Mouse (Mus musculus): Measurements from ENCODE around the gene Ankmy1.

- TF ChIP-seq EP300 (IDR thresholded peaks at IDR 0.05; ENCODE audit: low read depth) (no peak), CTCF (IDR thresholded peaks at IDR 0.05; ENCODE audit: low read depth) (no peak)
These were observed 71.3 kb downstream of the Ankmy1 start, which contains the start of gene Gpc1 for GRCm38 (mm10) chr1:92831188-92832001.
